Comparison of ENCODE assay signal across 15 mouse cellular contexts in genomic region chr12:25858397-25858796, GRCm38 (mm10).
"Had no signal": no experiment of that assay in that cellular context is flagged by ENCODE, and none has a peak within 500 bp of the region (broad histone marks: within the 10 kb centered on the region; RNA-seq: fewer than 3 reads in every experiment).

No protein-coding gene starts in this region.

- DNase-seq: lung, adult 18-20 months; lung, embryonic 14.5 days; lung, postnatal 10 days; lung, postnatal 4 days; midbrain, embryonic 14.5 days; right cerebral cortex, postnatal 14 days; thymus, adult 2 months; thymus, postnatal 25 days; thymus, postnatal 4 days had no signal

- H3K4me2 ChIP-seq: lung, embryonic 14.5 days; midbrain, embryonic 12.5 days; neural tube, embryonic 12.5 days; stomach, embryonic 15.5 days had no signal

- H3K4me1 ChIP-seq: midbrain, embryonic 10.5 days; midbrain, embryonic 12.5 days; neural tube, embryonic 12.5 days; stomach, embryonic 15.5 days had no signal

- H3K9ac ChIP-seq: liver, embryonic 14.5 days; lung, embryonic 14.5 days; midbrain, embryonic 12.5 days; neural tube, embryonic 12.5 days; stomach, embryonic 15.5 days had no signal

- H3K4me3 ChIP-seq: midbrain, embryonic 10.5 days; midbrain, embryonic 12.5 days; neural tube, embryonic 12.5 days; stomach, embryonic 15.5 days had no signal

- H3K9me3 ChIP-seq: midbrain, embryonic 10.5 days; midbrain, embryonic 12.5 days; neural tube, embryonic 12.5 days; stomach, embryonic 15.5 days had no signal

- H3K27ac ChIP-seq: liver, embryonic 14.5 days; midbrain, embryonic 10.5 days; midbrain, embryonic 12.5 days; neural tube, embryonic 12.5 days; stomach, embryonic 15.5 days; stomach, postnatal 0 days had no signal

- H3K36me3 ChIP-seq: midbrain, embryonic 10.5 days; midbrain, embryonic 12.5 days; neural tube, embryonic 12.5 days; stomach, embryonic 15.5 days had no signal

- H3K27me3 ChIP-seq: midbrain, embryonic 12.5 days; neural tube, embryonic 12.5 days; stomach, embryonic 15.5 days had no signal
